In the genomic region with DNA sequence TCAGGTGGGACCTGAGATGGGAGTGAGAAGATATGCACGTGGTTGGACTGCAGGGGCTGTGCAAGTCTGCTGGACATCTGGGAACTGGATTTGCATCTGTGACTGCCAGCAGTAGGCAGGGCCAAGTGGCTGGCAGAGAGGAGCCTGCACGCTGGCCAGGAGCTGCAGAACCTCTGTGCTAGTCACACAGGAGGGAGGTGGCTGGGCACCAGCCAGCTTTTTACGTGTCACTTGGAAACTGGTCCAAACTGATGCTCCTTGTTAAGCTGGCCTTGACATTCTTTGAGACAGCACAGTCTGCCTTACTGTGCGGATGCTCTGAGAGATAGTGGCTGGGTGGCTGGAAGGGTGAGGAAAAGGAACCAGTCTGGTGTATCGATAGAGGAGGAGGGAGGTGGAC, we compare ENCODE assay signal across 20 mouse cellular contexts. TPM values are rescaled to one million over a fixed set of nuclear protein-coding genes. Genes with fewer than 3 reads are reported as not detected.
DNase-seq lines count a peak whose midpoint lies in the region; ATAC-seq and TF ChIP-seq lines count a peak whose summit lies in the region.
"Had no signal": no experiment of that assay in that cellular context is flagged by ENCODE, and none has a peak within 500 bp of the region (broad histone marks: within the 10 kb centered on the region; RNA-seq: fewer than 3 reads in every experiment).

No protein-coding gene starts in this region.

- H3K4me2 ChIP-seq in hindbrain, postnatal 0 days (ENCODE audit: low read depth, low read length) = no peak overlapping the region
- H3K4me2 ChIP-seq in hindbrain, embryonic 11.5 days (replicated peaks; ENCODE audit: low read depth, low read length) = no peak overlapping the region
- H3K4me2 ChIP-seq in kidney, embryonic 15.5 days = no peak overlapping the region
- no peak overlapping the region for H3K4me2 ChIP-seq in intestine, embryonic 16.5 days (ENCODE audit: low read depth, low read length)
- H3K4me2 ChIP-seq: forebrain, embryonic 12.5 days; hindbrain, embryonic 12.5 days; limb, embryonic 12.5 days; liver, embryonic 13.5 days; lung, embryonic 15.5 days; midbrain, embryonic 15.5 days had no signal

- H3K36me3 ChIP-seq in hindbrain, postnatal 0 days (ENCODE audit: insufficient read depth, low read length) = no peaks in the 10 kb centered on the region
- no peaks in the 10 kb centered on the region for H3K36me3 ChIP-seq in hindbrain, embryonic 11.5 days (ENCODE audit: control insufficient read depth, insufficient read depth, low read length)
- H3K36me3 ChIP-seq in kidney, embryonic 15.5 days = no peaks in the 10 kb centered on the region
- H3K36me3 ChIP-seq in intestine, embryonic 16.5 days (ENCODE audit: control insufficient read depth, insufficient read depth, low read length) = no peaks in the 10 kb centered on the region
- H3K36me3 ChIP-seq: forebrain, embryonic 12.5 days; hindbrain, embryonic 12.5 days; limb, embryonic 12.5 days; liver, embryonic 13.5 days; lung, embryonic 15.5 days; midbrain, embryonic 15.5 days had no signal

- no peaks in the 10 kb centered on the region for H3K9me3 ChIP-seq in hindbrain, postnatal 0 days (ENCODE audit: low read length)
- H3K9me3 ChIP-seq in hindbrain, embryonic 11.5 days (ENCODE audit: control insufficient read depth, low read length) = no peaks in the 10 kb centered on the region
- no peaks in the 10 kb centered on the region for H3K9me3 ChIP-seq in kidney, embryonic 15.5 days (replicated peaks)
- H3K9me3 ChIP-seq in intestine, embryonic 16.5 days (ENCODE audit: control insufficient read depth, low read length) = no peaks in the 10 kb centered on the region
- H3K9me3 ChIP-seq: forebrain, embryonic 12.5 days; hindbrain, embryonic 12.5 days; limb, embryonic 12.5 days; liver, embryonic 13.5 days; lung, embryonic 15.5 days; midbrain, embryonic 15.5 days had no signal

- no peak overlapping the region for H3K9ac ChIP-seq in hindbrain, postnatal 0 days (replicated peaks; ENCODE audit: low read length)
- no peak overlapping the region for H3K9ac ChIP-seq in hindbrain, embryonic 11.5 days (ENCODE audit: low read depth, low read length)
- H3K9ac ChIP-seq in kidney, embryonic 15.5 days = no peak overlapping the region
- no peak overlapping the region for H3K9ac ChIP-seq in intestine, embryonic 16.5 days (ENCODE audit: low read depth, low read length)
- H3K9ac ChIP-seq: forebrain, embryonic 12.5 days; hindbrain, embryonic 12.5 days; limb, embryonic 12.5 days; liver, embryonic 13.5 days; lung, embryonic 15.5 days; midbrain, embryonic 15.5 days had no signal

- no peak overlapping the region for H3K27ac ChIP-seq in hindbrain, postnatal 0 days
- no peak overlapping the region for H3K27ac ChIP-seq in hindbrain, embryonic 11.5 days (ENCODE audit: low read depth, low read length)
- no peak overlapping the region for H3K27ac ChIP-seq in kidney, embryonic 15.5 days
- no peak overlapping the region for H3K27ac ChIP-seq in intestine, embryonic 16.5 days (ENCODE audit: low read length)
- H3K27ac ChIP-seq: forebrain, embryonic 12.5 days; hindbrain, embryonic 12.5 days; left cerebral cortex, adult 2 months; limb, embryonic 12.5 days; liver, embryonic 13.5 days; lung, embryonic 15.5 days; midbrain, embryonic 15.5 days had no signal

- WGBS in hindbrain, postnatal 0 days = 51% methylated on average over 5 of the region's 5 CpGs
- WGBS in hindbrain, embryonic 11.5 days = 70% methylated on average over 5 of the region's 5 CpGs
- 79% methylated on average over 5 of the region's 5 CpGs for WGBS in kidney, embryonic 15.5 days
- WGBS in intestine, embryonic 16.5 days = 71% methylated on average over 5 of the region's 5 CpGs

- peak; percentile 94 to 95 for DNase-seq in adrenal gland, adult (ENCODE audit: inconsistent age in 2 of 2, low spot score in 1 of 2)
- no peak for DNase-seq in adrenal gland, postnatal 4 days (ENCODE audit: low spot score in 2 of 2)
- peak; percentile 53 for DNase-seq in hindbrain, postnatal 0 days (ENCODE audit: low spot score)
- no peak for DNase-seq in hindbrain, embryonic 11.5 days (ENCODE audit: low spot score)
- peak; percentile 80 for DNase-seq in MN1 (ENCODE audit: low spot score)
- peak; percentile 84 for DNase-seq in adrenal gland, postnatal 14 days
- DNase-seq: cerebellum, adult 9-11 months; kidney, postnatal 10 days; liver, embryonic 13.5 days; right cerebral cortex, postnatal 14 days had no signal

- no peaks in the 10 kb centered on the region for H3K27me3 ChIP-seq in hindbrain, postnatal 0 days (ENCODE audit: insufficient read depth, low read length)
- H3K27me3 ChIP-seq in hindbrain, embryonic 11.5 days (ENCODE audit: control insufficient read depth, insufficient read depth, low read length) = no peaks in the 10 kb centered on the region
- 0 out of 2 replicates have a peak, but pooled peaks cover 4% of the 10 kb centered on the region for H3K27me3 ChIP-seq in kidney, embryonic 15.5 days
- H3K27me3 ChIP-seq in intestine, embryonic 16.5 days (replicated peaks; ENCODE audit: control insufficient read depth, insufficient read depth, low read length) = no peaks in the 10 kb centered on the region
- H3K27me3 ChIP-seq: limb, embryonic 12.5 days; lung, embryonic 15.5 days; midbrain, embryonic 15.5 days had no signal

- no peak for TF ChIP-seq CTCF in hindbrain, postnatal 0 days (IDR thresholded peaks at IDR 0.05; ENCODE audit: low read depth)

- H3K4me3 ChIP-seq in hindbrain, postnatal 0 days (ENCODE audit: low read length) = no peak overlapping the region
- no peak overlapping the region for H3K4me3 ChIP-seq in hindbrain, embryonic 11.5 days (ENCODE audit: low read depth, low read length)
- H3K4me3 ChIP-seq in kidney, embryonic 15.5 days (replicated peaks) = no peak overlapping the region
- H3K4me3 ChIP-seq in intestine, embryonic 16.5 days (ENCODE audit: low read length) = no peak overlapping the region
- H3K4me3 ChIP-seq: forebrain, embryonic 12.5 days; hindbrain, embryonic 12.5 days; left cerebral cortex, adult 2 months; limb, embryonic 12.5 days; liver, embryonic 13.5 days; lung, embryonic 15.5 days; midbrain, embryonic 15.5 days had no signal

- ATAC-seq in hindbrain, postnatal 0 days = no peak
- no peak for ATAC-seq in hindbrain, embryonic 11.5 days (ENCODE audit: low FRiP score)
- no peak for ATAC-seq in kidney, embryonic 15.5 days (replicated peaks; ENCODE audit: low FRiP score)
- ATAC-seq in intestine, embryonic 16.5 days = no peak
- ATAC-seq: activated CD4-positive, CD25-positive, alpha-beta regulatory T cell, adult 4 months; intestine, postnatal 0 days; midbrain, embryonic 15.5 days had no signal

- no peaks in the 10 kb centered on the region; the same call in 1 of the 2 replicates for H3K4me1 ChIP-seq in hindbrain, postnatal 0 days (ENCODE audit: insufficient read depth, low read length)
- no peaks in the 10 kb centered on the region for H3K4me1 ChIP-seq in hindbrain, embryonic 11.5 days (replicated peaks; ENCODE audit: control insufficient read depth, insufficient read depth, low read length)
- no peaks in the 10 kb centered on the region for H3K4me1 ChIP-seq in kidney, embryonic 15.5 days
- H3K4me1 ChIP-seq in intestine, embryonic 16.5 days (ENCODE audit: control insufficient read depth, insufficient read depth, low read length) = no peaks in the 10 kb centered on the region
- H3K4me1 ChIP-seq: limb, embryonic 12.5 days; liver, embryonic 13.5 days; lung, embryonic 15.5 days; midbrain, embryonic 15.5 days had no signal

RNA-seq across cellular contexts. Expression of a gene that starts 17.9 kb away (rescaled TPM):
- 100 to 1,000 TPM; 214 to 215 TPM for total RNA-seq in adrenal gland, postnatal 4 days (2021)
- total RNA-seq in hindbrain, postnatal 0 days (2014; rRNA removed) = 121 and 139 TPM in 2 replicates
- polyA plus RNA-seq in hindbrain, postnatal 0 days (2015; fragmentation: Nextera tagmentation; extraction: Ambion mirVana) = 143 and 155 TPM in 2 replicates
- 246 and 250 TPM in 2 replicates for polyA plus RNA-seq in hindbrain, embryonic 11.5 days (2014; fragmentation: Nextera tagmentation; extraction: Ambion mirVana)
- total RNA-seq in adrenal gland, postnatal 14 days (2021) = 152 and 167 TPM in 2 replicates
- 210 and 223 TPM in 2 replicates for polyA plus RNA-seq in kidney, embryonic 15.5 days (2015; fragmentation: Nextera tagmentation; extraction: Ambion mirVana)
- 166 and 186 TPM in 2 replicates for polyA plus RNA-seq in intestine, embryonic 16.5 days (2015; fragmentation: Nextera tagmentation; extraction: Ambion mirVana)

RNA-seq across cellular contexts. Expression of a gene that starts 32.0 kb away (rescaled TPM):
- 1 to 10 TPM; 4.9 to 5.2 TPM for total RNA-seq in adrenal gland, postnatal 4 days (2021)
- 26.5 and 38.7 TPM in 2 replicates for total RNA-seq in hindbrain, postnatal 0 days (2014; rRNA removed)
- polyA plus RNA-seq in hindbrain, postnatal 0 days (2015; fragmentation: Nextera tagmentation; extraction: Ambion mirVana) = 9.1 and 9.8 TPM in 2 replicates
- polyA plus RNA-seq in hindbrain, embryonic 11.5 days (2014; fragmentation: Nextera tagmentation; extraction: Ambion mirVana) = 4.4 and 4.6 TPM in 2 replicates
- total RNA-seq in adrenal gland, postnatal 14 days (2021) = 3.3 and 4.4 TPM in 2 replicates
- 4.6 and 5.6 TPM in 2 replicates for polyA plus RNA-seq in kidney, embryonic 15.5 days (2015; fragmentation: Nextera tagmentation; extraction: Ambion mirVana)
- polyA plus RNA-seq in intestine, embryonic 16.5 days (2015; fragmentation: Nextera tagmentation; extraction: Ambion mirVana) = 1.8 and 2.0 TPM in 2 replicates

RNA-seq across cellular contexts. Expression of a gene that starts 59.7 kb away (rescaled TPM):
- 100 to 1,000 TPM; 271 to 275 TPM for total RNA-seq in adrenal gland, postnatal 4 days (2021)
- total RNA-seq in hindbrain, postnatal 0 days (2014; rRNA removed) = 46.4 and 52.5 TPM in 2 replicates
- polyA plus RNA-seq in hindbrain, postnatal 0 days (2015; fragmentation: Nextera tagmentation; extraction: Ambion mirVana) = 212 and 215 TPM in 2 replicates
- 251 and 253 TPM in 2 replicates for polyA plus RNA-seq in hindbrain, embryonic 11.5 days (2014; fragmentation: Nextera tagmentation; extraction: Ambion mirVana)
- total RNA-seq in adrenal gland, postnatal 14 days (2021) = 430 and 443 TPM in 2 replicates
- 240 and 253 TPM in 2 replicates for polyA plus RNA-seq in kidney, embryonic 15.5 days (2015; fragmentation: Nextera tagmentation; extraction: Ambion mirVana)
- polyA plus RNA-seq in intestine, embryonic 16.5 days (2015; fragmentation: Nextera tagmentation; extraction: Ambion mirVana) = 357 and 388 TPM in 2 replicates

Comparison
In these comparisons a context has a peak if more than half of its experiments do, and no peak if none do; other contexts are left out.
1. DNase-seq: peak in adrenal gland, adult (2 of 2), hindbrain, postnatal 0 days (single experiment), MN1 (single experiment) and adrenal gland, postnatal 14 days (single experiment); none in adrenal gland, postnatal 4 days (0 of 2) and hindbrain, embryonic 11.5 days (single experiment).